Mouse (Mus musculus): ENCODE results near the gene Vmn1r175.
"Not testable (repeated sequence)": the region's sequence is repeated elsewhere in the genome, so short reads cannot be mapped to it uniquely, and the experiment has no call there.

Gene Vmn1r175

GRCm38 (mm10) chr7:23810543-23810942, at the start of gene Vmn1r175:
Gene Vmn1r175 (minus strand): TSS chr7:23810643.
- not testable (repeated sequence) for DNase-seq

DNA sequence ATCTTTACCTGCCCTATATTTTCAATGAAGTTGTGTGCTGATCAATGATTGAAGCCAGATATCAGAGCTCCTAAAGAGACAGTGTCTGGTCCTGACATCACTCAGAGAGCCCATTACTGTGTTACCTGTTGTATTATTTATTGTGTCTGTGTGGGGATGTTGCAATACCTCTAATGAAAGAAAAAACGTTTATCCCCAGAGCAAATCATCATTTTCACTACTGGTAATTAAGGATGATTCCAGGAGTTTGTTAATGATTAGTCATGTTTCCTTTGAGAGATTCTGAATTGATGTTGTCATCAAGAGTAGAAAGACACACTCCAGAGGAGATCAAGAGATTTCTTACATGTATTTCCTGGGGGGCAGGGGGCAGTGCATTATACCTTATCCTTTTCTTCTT, 26.8 kb upstream of the Vmn1r175 start, which contains the start of gene Vmn1r176:
TSS of gene Vmn1r176 (minus strand) at position 101 of the 400 bp plus-strand sequence.
- not testable (repeated sequence) for DNase-seq

GRCm38 (mm10) chr7:23784526-23784925, 25.9 kb downstream of the Vmn1r175 start:
- DNase-seq: no peak

Measured in kidney, postnatal 36 days (tissue).